Mouse (Mus musculus) intestine, postnatal 0 days (tissue): Measurements from ENCODE around the gene Nrd1. TPM values are rescaled to one million over a fixed set of nuclear protein-coding genes. Genes with fewer than 3 reads are reported as not detected.

Source experiments
- ATAC-seq: fragments of 200-750 bp; cut with Nextera tagmentation; 2 replicates; pipeline ENCODE4 v1.8.0; 2017; ENCODE audit warnings: mild to moderate bottlenecking, moderate TSS enrichment, moderate library complexity
- H3K27ac ChIP-seq: fragments of 300-500 bp; sonication (generic); 2 replicates; pipeline ENCODE4 v1.5.1; 2014; ENCODE audit warnings: mild to moderate bottlenecking, low read depth, low read length, moderate library complexity
- H3K27me3 ChIP-seq: fragments of 300-500 bp; sonication (generic); replicated peaks from 2 replicates; pipeline ENCODE4 v1.6.1; 2014; ENCODE audit warnings: low read length, mixed read lengths; ENCODE audit not compliant: control insufficient read depth, insufficient read depth
- H3K36me3 ChIP-seq: fragments of 300-500 bp; sonication (generic); 2 replicates; pipeline ENCODE4 v1.6.1; 2014; ENCODE audit warnings: mild to moderate bottlenecking, moderate library complexity; ENCODE audit not compliant: control insufficient read depth, insufficient read depth
- H3K4me1 ChIP-seq: fragments of 300-500 bp; sonication (generic); replicated peaks from 2 replicates; pipeline ENCODE4 v1.6.1; 2014; ENCODE audit warnings: antibody characterized with exemption, low read length, mixed read lengths; ENCODE audit not compliant: control insufficient read depth, insufficient read depth
- H3K4me2 ChIP-seq: fragments of 300-500 bp; sonication (generic); replicated peaks from 2 replicates; pipeline ENCODE4 v1.6.1; 2014; ENCODE audit warnings: low read depth, mild to moderate bottlenecking, moderate library complexity
- H3K4me3 ChIP-seq: fragments of 300-500 bp; sonication (generic); 2 replicates; pipeline ENCODE4 v1.5.1; 2014; ENCODE audit warnings: low read depth, low read length
- H3K9ac ChIP-seq: fragments of 300-500 bp; sonication (generic); 2 replicates; pipeline ENCODE4 v1.6.1; 2014; ENCODE audit warnings: mild to moderate bottlenecking, low read depth, low read length
- H3K9me3 ChIP-seq: fragments of 300-500 bp; sonication (generic); 2 replicates; pipeline ENCODE4 v1.6.1; 2016; ENCODE audit warnings: mixed run types; ENCODE audit not compliant: control insufficient read depth
- CTCF ChIP-seq: sonication (generic); IDR thresholded peaks from 2 replicates; pipeline ENCODE4 v1.5.1; 2016; ENCODE audit warnings: low read depth, mild to moderate bottlenecking, control low read depth, antibody characterized with exemption, moderate library complexity
- WGBS: fragments of 180-500 bp; shearing (Covaris S2); extraction: QIAGEN DNeasy Blood & Tissue Kit; methylation state at CpG from one replicate; pipeline ENCODE4 v1.1.7; 2014; 5-methylcytosine and 5-hydroxymethylcytosine counted together
- polyA plus RNA-seq: library from polyadenylated mRNA; unstranded; fragments of >200 nt; fragmentation: Nextera tagmentation; extraction: Ambion mirVana; gene quantifications from 2 replicates; pipeline ENCODE4 v1.2.1, GENCODE M21; 2015

Gene Nrd1
- polyA plus RNA-seq, 1 experiment from 2014 or later = 21.9 TPM

DNA sequence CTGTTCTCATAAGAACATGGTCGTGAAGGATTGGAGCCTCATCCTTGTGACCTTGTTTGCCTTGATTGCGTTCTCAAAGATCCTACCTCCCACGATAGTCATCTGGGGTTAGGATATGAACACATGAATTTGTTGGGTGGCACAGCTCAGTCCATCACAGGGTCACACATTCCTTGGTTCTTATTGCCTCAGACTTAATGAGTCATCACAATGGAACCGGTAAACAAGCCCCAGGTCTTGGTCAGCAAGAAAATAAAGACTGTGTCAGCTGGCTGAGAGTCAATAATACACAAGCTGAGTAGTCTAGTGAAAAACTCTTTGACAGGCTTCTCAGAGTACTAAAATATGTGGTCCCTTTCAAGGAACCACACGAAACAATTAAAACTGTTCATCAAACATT lies 29.4 kb upstream of the Nrd1 start:
- H3K4me2 ChIP-seq = no peak overlapping the region
- no peak for ATAC-seq
- H3K27ac ChIP-seq = no peak overlapping the region
- no peaks in the 10 kb centered on the region for H3K36me3 ChIP-seq
- no peaks in the 10 kb centered on the region for H3K27me3 ChIP-seq
- TF ChIP-seq CTCF = no peak
- 64% methylated on average over 5 of the region's 5 CpGs for whole genome bisulfite sequencing
- H3K9me3 ChIP-seq = no peaks in the 10 kb centered on the region
- H3K9ac ChIP-seq = no peak overlapping the region
- H3K4me1 ChIP-seq = no peaks in the 10 kb centered on the region
- no peak overlapping the region for H3K4me3 ChIP-seq

DNA sequence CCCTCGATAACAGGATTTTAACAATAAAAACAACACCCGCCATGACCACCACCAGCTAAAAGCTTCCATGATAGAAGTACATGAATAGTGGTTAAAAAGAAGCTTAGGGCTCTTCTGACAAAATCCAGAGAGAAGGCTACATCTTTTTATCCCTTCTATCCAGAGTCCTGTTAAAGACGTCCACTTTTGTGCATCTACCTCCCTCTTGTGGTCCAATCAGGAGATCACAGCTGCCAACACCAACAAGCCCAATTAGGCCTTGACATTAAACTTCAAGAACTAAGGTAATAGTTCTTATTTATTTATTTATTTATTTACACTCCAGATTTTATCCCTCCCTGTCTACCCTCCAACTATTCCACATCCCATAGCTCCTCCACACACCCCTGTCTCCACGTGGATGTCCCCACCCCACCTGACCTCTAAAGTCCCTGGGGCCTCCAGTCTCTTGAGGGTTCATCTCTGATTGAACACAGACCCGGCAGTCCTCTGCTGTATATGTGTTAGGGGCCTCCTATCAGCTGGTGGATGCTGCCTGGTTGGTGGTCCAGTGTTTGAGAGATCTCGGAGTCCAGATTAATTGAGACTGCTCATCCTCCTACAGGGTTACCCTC lies 23.9 kb upstream of the Nrd1 start:
- no peak for ATAC-seq
- Histone ChIP-seq H3K27ac (no peak overlapping the region), H3K4me2 (no peak overlapping the region), H3K36me3 (no peaks in the 10 kb centered on the region), H3K4me1 (no peaks in the 10 kb centered on the region), H3K9me3 (no peaks in the 10 kb centered on the region), H3K27me3 (no peaks in the 10 kb centered on the region), H3K4me3 (no peak overlapping the region), H3K9ac (no peak overlapping the region)
- WGBS = 42% methylated on average over 6 of the region's 6 CpGs
- TF ChIP-seq CTCF = peak; percentile 89

DNA sequence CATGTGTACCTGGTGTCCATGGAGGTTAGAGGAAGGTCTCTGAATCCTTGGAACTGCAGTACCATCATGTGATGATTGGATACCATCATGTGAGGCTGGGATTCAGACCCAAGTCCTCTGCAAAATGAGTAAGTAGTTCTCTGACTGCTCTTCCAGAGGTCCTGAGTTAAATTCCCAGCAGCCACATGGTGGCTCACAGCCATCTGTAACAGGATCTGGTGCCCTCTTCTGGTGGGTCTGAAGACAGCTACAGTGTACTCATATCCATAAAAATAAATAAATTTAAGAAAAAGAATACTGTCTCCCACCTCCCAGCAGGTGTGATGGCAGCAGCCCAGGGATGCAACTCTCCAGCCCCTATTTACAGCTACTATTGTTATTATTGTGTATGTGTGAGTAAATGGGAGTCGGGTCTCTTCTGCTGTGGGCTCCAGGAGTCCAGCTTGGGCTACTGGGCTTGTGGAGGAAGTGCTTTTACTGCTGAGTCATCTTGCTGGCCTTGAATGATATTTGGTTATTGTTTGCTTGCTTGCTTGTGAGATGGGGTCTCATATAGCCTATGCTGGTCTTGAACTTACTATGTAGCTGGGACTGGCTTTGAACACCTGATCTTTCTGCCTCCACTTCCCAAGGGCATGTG lies 13.5 kb upstream of the Nrd1 start:
- 88% methylated on average over 1 of the region's 1 CpGs for WGBS
- Histone ChIP-seq H3K4me3 (no peak overlapping the region), H3K9ac (no peak overlapping the region), H3K27ac (no peak overlapping the region), H3K36me3 (no peaks in the 10 kb centered on the region), H3K4me2 (no peak overlapping the region), H3K27me3 (no peaks in the 10 kb centered on the region), H3K9me3 (no peaks in the 10 kb centered on the region), H3K4me1 (no peaks in the 10 kb centered on the region)
- no peak for ATAC-seq
- TF ChIP-seq CTCF = 0 out of 2 replicates have a peak, but pooled peaks have one; percentile 15

DNA sequence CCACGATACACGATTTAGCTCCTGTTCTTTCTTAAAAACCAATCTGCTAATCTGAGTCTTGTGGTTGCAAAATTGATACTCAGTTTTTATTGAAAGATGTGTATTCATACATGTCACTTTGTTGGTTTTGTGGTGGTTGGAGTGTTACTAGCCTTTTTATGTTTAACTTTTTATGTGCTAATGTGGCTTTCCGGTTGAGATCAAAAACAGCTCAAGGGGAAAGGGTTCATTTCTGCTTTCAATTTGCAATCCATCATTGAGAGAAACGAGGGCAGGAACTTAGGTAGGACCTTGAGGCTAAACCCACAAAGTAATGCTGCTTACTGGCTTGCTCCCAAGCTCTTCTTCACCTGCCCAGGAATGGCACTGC lies 13.0 kb upstream of the Nrd1 start:
- WGBS = 87% methylated on average over 4 of the region's 4 CpGs
- no peak overlapping the region for H3K27ac ChIP-seq
- no peak for TF ChIP-seq CTCF

DNA sequence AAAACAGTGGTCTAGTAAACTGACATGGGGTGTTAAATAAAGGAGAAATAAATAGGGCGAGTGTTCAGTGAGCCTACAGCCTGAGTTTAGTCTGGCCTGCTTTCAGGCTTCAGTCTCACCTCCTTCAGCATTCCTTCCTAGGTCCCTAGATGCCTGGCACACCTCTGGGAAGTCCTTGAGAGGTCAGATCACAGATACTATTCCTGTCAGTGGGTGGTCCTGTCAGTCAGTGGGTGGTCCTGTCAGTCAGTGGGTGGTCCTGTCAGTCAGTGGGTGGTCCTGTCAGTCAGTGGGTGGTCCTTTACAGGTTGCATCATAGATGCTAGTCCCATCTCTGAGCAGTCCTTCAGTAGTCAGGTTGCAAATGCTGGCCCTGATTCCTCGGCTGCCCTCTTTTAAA lies 11.0 kb upstream of the Nrd1 start:
- Histone ChIP-seq H3K27me3 (no peaks in the 10 kb centered on the region), H3K4me2 (no peak overlapping the region), H3K27ac (no peak overlapping the region), H3K4me3 (no peak overlapping the region), H3K4me1 (0 out of 2 replicates have a peak, but pooled peaks cover 3% of the 10 kb centered on the region), H3K9me3 (no peaks in the 10 kb centered on the region), H3K36me3 (no peaks in the 10 kb centered on the region), H3K9ac (no peak overlapping the region)
- WGBS = 73% methylated on average over 2 of the region's 2 CpGs
- no peak for ATAC-seq
- no peak for TF ChIP-seq CTCF

More for the DNA sequence above, 13.0 kb upstream of the Nrd1 start:
- no peaks in the 10 kb centered on the region for H3K9me3 ChIP-seq
- no peaks in the 10 kb centered on the region for H3K36me3 ChIP-seq
- no peak overlapping the region for H3K9ac ChIP-seq
- no peaks in the 10 kb centered on the region for H3K27me3 ChIP-seq
- H3K4me1 ChIP-seq = no peaks in the 10 kb centered on the region
- ATAC-seq = no peak
- no peak overlapping the region for H3K4me3 ChIP-seq
- no peak overlapping the region for H3K4me2 ChIP-seq

DNA sequence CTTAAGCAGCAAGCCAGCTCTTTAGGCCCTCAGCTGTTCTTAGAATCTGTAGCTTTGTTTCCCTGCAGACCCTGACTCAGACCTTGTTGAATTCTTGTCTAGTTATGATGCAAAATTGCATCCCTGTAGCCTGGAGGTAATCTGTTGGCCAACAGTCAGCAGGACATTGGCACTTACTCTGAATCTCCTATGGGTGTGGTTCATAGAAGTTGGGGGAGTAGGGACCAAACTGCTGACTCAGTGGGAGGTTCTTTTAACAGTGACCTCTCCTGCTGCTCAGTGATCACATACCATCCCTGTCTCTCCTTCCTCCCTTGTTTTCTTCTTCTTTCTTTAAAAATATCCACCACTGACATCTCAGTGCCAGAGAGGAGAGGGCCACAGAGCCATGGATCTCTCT lies 10.4 kb upstream of the Nrd1 start:
- TF ChIP-seq CTCF = no peak
- no peak for ATAC-seq
- 0 out of 2 replicates have a peak, but pooled peaks cover 3% of the 10 kb centered on the region for H3K4me1 ChIP-seq
- no peak overlapping the region for H3K27ac ChIP-seq
- H3K9ac ChIP-seq = no peak overlapping the region
- H3K36me3 ChIP-seq = no peaks in the 10 kb centered on the region
- H3K9me3 ChIP-seq = no peaks in the 10 kb centered on the region
- H3K4me3 ChIP-seq = no peak overlapping the region
- no peaks in the 10 kb centered on the region for H3K27me3 ChIP-seq
- H3K4me2 ChIP-seq = no peak overlapping the region

DNA sequence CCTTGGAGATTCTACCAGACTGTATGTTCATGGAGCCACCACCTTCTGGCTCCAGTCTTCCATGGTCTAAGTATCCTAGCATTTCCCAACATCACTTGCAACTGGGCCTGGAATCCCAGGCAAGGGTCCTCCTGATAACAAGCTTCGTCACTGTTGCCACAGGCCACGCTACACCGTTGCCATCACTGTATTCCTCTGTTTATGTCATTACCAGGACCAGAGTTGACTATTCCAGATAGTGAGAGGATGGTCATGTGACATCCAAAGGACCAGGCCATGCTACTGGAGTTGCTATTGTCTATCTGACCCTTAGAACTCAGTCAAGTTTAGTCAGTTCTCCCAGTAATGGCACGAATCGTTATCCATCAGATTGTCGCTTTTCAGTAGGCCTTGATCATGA lies 9.9 kb upstream of the Nrd1 start:
- Histone ChIP-seq H3K27ac (no peak overlapping the region), H3K4me2 (no peak overlapping the region), H3K9me3 (no peaks in the 10 kb centered on the region), H3K36me3 (no peaks in the 10 kb centered on the region), H3K4me3 (no peak overlapping the region), H3K4me1 (0 out of 2 replicates have a peak, but pooled peaks cover 3% of the 10 kb centered on the region), H3K9ac (no peak overlapping the region), H3K27me3 (no peaks in the 10 kb centered on the region)
- 92% methylated on average over 6 of the region's 6 CpGs for WGBS
- ATAC-seq = no peak
- no peak for TF ChIP-seq CTCF
